Mouse (Mus musculus): ENCODE data around the gene Brox. TPM values are rescaled to one million over a fixed set of nuclear protein-coding genes. Genes with fewer than 3 reads are reported as not detected.

Brox gene
- polyA plus RNA-seq, 1 experiment = 80.5 TPM

DNA sequence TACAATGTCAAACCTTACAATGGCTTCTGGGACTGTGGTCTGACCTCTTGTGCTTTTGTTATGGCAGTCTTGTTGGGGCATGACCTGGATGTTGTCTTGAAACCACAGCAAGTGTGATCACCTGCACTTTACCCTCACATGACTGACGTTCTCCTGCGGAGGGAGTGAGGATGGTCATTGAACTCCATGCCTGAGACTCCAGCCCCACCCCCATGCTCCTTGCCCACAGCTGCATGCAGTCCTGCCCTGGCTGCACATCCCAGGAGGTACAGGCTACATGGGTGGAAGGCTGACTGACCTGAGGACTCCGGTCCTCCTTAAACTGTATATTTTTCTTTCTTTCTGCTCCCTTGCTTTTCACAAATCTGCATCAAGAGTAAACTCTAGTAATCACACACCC is 22.7 kb downstream of the Brox start:
- H3K27ac ChIP-seq (ENCODE audit: insufficient read depth, low read depth, low read length) = no peak overlapping the region
- no peak overlapping the region for H3K4me3 ChIP-seq (ENCODE audit: insufficient read depth, low read length)
- TF ChIP-seq POLR2A (IDR thresholded peaks at IDR 0.05; ENCODE audit: borderline replicate concordance, low read depth, low read length) (no peak), CTCF (IDR thresholded peaks at IDR 0.05; ENCODE audit: low read depth, low read length) (no peak)
- peaks cover 6% of the 10 kb centered on the region for H3K4me1 ChIP-seq (ENCODE audit: control insufficient read depth, insufficient read depth, low read length)

DNA sequence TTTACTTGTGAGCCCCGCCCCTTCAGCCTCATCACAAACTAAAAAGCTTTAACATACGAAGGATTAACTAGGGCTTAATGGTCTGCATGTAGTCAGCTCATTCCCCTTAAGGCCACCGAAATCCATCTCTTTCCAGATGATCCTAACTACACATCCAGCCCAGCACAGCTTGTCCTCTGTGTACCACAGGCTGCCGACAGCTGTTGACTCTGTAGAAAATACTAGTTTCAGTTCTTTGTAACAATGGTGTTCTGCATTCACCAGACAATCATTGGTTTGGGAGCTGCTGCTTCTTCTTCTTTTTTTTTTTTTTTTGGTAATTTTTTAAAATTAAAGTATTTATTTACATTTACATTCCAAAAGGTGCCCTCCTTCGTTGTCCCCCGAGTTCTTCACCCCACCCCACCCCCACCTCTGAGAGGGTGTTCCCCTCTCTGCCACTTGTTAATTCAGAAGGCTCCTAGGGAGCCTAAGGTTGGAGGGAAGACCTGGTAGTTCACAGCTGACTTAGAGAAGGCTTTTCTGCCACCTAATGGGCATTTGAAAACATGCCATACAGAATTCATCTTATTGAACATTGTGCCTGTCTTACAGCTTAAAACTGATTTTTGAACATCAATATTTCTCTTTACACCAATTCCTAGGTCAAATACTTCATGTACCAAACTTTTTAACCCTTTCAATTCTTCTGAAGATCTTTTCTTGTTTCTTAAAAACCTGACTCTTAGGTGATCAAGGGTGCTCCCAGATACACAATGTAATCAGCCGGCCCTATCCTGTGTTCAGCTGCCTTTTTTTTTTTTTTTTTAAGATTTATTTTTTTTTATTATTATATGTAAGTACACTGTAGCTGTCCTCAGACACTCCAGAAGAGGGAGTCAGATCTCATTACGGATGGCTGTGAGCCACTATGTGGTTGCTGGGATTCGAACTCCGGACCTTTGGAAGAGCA is 23.9 kb downstream of the Brox start:
- Histone ChIP-seq H3K4me3 (ENCODE audit: insufficient read depth, low read length) (no peak overlapping the region), H3K4me1 (ENCODE audit: control insufficient read depth, insufficient read depth, low read length) (peaks cover 6% of the 10 kb centered on the region), H3K27ac (ENCODE audit: insufficient read depth, low read depth, low read length) (peak overlapping the region; percentile 16)
- TF ChIP-seq CTCF (IDR thresholded peaks at IDR 0.05; ENCODE audit: low read depth, low read length) = no peak
- TF ChIP-seq POLR2A (IDR thresholded peaks at IDR 0.05; ENCODE audit: borderline replicate concordance, low read depth, low read length) = no peak

DNA sequence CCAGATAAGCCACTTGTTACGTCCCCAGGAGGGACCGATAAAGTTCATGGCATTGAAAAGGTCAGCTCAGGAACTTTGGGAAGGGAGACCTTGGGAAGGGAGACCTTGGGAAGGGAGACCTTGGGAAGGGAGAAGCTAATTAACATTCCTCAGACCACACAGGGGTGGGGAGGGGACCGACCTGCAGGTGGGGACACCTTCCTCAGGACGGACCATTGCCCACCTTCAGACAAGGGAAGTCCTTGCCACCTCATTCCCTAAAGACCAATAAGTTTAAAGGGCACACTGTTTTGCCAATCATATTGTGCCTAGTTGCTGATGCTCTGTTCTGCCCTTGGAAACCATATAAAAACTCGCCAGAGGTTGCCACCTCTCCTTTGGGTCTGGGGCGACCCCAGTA is 29.4 kb downstream of the Brox start:
- Histone ChIP-seq H3K4me1 (ENCODE audit: control insufficient read depth, insufficient read depth, low read length) (peaks cover 35% of the 10 kb centered on the region), H3K27ac (ENCODE audit: insufficient read depth, low read depth, low read length) (no peak overlapping the region), H3K4me3 (ENCODE audit: insufficient read depth, low read length) (no peak overlapping the region)
- TF ChIP-seq POLR2A (IDR thresholded peaks at IDR 0.05; ENCODE audit: borderline replicate concordance, low read depth, low read length) (no peak), CTCF (IDR thresholded peaks at IDR 0.05; ENCODE audit: low read depth, low read length) (no peak)

DNA sequence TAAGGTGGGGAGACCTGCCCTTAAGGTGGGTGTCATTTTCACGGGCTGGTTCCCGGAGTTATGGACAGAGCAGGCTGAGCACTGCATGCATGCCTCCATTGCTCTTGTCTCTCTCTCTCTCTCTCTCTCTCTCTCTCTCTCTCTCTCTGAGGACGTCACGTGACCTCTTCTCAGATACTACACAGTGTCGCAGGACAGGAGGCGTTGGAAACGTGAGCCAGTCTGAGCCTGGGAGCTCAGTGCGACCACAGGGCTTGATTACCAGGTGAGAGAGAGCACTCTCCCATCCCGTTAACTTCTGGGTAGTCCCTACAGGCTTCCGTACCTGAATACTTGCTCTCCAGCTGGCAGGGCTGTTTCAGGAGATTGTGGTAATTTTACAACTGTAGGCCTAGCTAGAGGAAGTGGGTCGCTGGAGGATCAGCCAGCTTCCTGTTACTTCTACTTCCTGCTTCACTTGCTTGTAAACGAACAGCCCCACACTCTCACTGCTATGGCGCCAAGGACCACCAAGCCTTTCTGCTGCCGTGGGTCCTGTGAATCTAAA is 31.1 kb downstream of the Brox start:
- H3K27ac ChIP-seq (ENCODE audit: insufficient read depth, low read depth, low read length) = peak overlapping the region; percentile 68
- peaks cover 32% of the 10 kb centered on the region for H3K4me1 ChIP-seq (ENCODE audit: control insufficient read depth, insufficient read depth, low read length)
- peak overlapping the region; percentile 32 for H3K4me3 ChIP-seq (ENCODE audit: insufficient read depth, low read length)
- TF ChIP-seq CTCF (IDR thresholded peaks at IDR 0.05; ENCODE audit: low read depth, low read length) (no peak), POLR2A (IDR thresholded peaks at IDR 0.05; ENCODE audit: borderline replicate concordance, low read depth, low read length) (no peak)

DNA sequence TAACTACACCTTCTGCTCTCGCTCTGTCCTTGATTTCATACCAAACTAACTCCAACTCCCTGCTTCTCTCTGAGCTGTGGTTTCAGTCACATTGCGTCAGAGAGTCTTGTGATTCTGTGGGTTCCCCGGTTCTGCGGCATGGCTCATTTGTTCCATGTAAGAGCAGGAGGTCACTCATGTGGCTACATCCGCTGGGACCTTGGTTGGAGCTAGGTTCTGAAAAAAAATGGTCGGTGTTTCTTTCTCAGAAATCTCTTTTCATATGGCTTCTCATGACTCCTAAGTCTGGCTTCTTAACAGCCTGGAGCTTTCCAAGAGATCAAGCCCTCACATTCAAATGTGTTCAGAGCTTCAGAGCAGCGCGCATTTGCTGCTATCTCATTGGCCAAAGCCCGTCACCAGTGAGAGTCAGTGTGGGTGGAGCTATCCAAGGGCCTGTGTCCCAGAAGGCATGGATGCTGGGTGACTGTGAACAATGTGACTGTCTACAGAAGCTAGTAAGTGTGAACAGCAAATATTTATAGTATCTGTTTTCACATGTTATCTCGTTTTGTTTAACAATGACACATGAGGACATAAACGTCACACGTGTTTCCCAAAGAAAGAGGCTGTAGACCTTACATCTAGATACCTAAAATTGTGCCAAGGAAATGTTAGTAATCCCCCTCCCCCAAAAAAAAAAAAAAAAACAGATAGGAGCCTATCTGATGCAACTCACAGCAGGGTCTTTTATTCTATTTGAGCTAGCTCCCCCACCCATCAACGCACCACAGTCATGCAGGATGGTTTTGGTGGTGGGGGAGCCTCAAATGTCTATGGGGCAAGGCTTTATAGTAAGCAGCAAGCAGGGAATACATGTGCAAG is 32.7 kb downstream of the Brox start:
- peaks cover 32% of the 10 kb centered on the region for H3K4me1 ChIP-seq (ENCODE audit: control insufficient read depth, insufficient read depth, low read length)
- TF ChIP-seq POLR2A (IDR thresholded peaks at IDR 0.05; ENCODE audit: borderline replicate concordance, low read depth, low read length) = no peak
- no peak for TF ChIP-seq CTCF (IDR thresholded peaks at IDR 0.05; ENCODE audit: low read depth, low read length)
- H3K4me3 ChIP-seq (ENCODE audit: insufficient read depth, low read length) = peak overlapping the region; percentile 31
- peak overlapping the region; percentile 93 for H3K27ac ChIP-seq (ENCODE audit: insufficient read depth, low read depth, low read length)

DNA sequence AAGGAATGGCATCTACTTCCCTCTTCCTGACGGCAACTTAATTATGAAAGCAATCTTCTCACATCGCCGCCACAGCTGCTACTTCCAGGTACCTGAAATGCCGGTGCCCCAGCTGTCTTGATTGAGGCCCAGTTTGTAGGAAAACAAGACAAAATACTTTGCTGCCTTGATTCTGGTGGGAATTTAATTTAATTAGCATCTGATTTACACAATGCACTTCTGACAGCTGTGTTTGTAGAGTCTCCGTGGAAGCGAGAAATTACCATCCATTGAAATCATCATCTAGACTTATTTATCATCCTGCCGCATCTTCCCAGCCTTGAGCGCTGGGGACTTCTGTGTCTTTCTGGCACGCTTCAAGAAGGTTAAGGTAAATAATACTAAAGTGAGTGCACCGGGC is 44.5 kb downstream of the Brox start:
- Histone ChIP-seq H3K4me3 (ENCODE audit: insufficient read depth, low read length) (no peak overlapping the region), H3K4me1 (ENCODE audit: control insufficient read depth, insufficient read depth, low read length) (peaks cover 9% of the 10 kb centered on the region)

DNA sequence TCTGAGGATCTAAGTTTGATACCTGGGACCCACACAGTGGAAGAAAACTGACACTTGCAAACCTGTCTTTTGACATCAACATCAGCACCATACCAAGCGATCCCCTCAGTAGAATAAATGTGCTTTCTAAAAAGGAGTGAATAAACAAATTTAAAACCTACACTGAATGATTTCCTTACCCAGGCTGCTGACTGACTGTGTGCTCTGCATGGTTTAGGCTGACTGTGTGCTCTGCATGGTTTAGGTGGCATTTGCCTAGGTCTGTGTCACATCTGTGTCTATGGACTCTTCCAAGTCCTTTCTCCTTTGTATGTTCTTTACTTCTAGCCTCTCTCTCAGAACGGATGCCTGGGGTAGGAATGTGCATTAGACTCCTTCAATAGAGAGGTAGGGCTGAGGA is 45.3 kb downstream of the Brox start:
- Histone ChIP-seq H3K4me3 (ENCODE audit: insufficient read depth, low read length) (no peak overlapping the region), H3K4me1 (ENCODE audit: control insufficient read depth, insufficient read depth, low read length) (peaks cover 9% of the 10 kb centered on the region), H3K27ac (ENCODE audit: insufficient read depth, low read depth, low read length) (no peak overlapping the region)
- no peak for TF ChIP-seq CTCF (IDR thresholded peaks at IDR 0.05; ENCODE audit: low read depth, low read length)
- no peak for TF ChIP-seq POLR2A (IDR thresholded peaks at IDR 0.05; ENCODE audit: borderline replicate concordance, low read depth, low read length)

More for the DNA sequence above, 44.5 kb downstream of the Brox start:
- TF ChIP-seq CTCF (IDR thresholded peaks at IDR 0.05; ENCODE audit: low read depth, low read length) = no peak
- TF ChIP-seq POLR2A (IDR thresholded peaks at IDR 0.05; ENCODE audit: borderline replicate concordance, low read depth, low read length) = no peak
- no peak overlapping the region for H3K27ac ChIP-seq (ENCODE audit: insufficient read depth, low read depth, low read length)

DNA sequence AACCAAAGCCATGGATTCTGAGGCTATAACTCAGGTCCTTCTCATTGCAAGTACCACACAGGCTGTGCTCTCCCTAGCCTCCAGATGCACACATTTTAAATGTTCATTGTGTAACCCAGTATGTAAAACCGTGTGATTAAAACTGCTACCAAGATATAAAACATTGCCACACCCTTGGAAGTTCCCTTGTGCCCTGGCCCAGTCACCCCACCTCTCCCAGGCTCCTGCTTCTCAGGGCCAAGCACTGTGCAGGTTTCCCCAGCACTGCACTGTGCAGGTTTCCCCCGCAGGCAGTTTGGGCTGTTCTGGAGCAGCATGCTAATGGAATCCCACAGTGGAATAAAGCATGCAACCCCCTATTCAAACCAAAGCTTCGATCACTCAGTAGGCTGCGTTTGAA is 46.5 kb downstream of the Brox start:
- Histone ChIP-seq H3K4me3 (ENCODE audit: insufficient read depth, low read length) (no peak overlapping the region), H3K4me1 (ENCODE audit: control insufficient read depth, insufficient read depth, low read length) (peaks cover 9% of the 10 kb centered on the region), H3K27ac (ENCODE audit: insufficient read depth, low read depth, low read length) (no peak overlapping the region)
- TF ChIP-seq CTCF (IDR thresholded peaks at IDR 0.05; ENCODE audit: low read depth, low read length) = no peak
- no peak for TF ChIP-seq POLR2A (IDR thresholded peaks at IDR 0.05; ENCODE audit: borderline replicate concordance, low read depth, low read length)

DNA sequence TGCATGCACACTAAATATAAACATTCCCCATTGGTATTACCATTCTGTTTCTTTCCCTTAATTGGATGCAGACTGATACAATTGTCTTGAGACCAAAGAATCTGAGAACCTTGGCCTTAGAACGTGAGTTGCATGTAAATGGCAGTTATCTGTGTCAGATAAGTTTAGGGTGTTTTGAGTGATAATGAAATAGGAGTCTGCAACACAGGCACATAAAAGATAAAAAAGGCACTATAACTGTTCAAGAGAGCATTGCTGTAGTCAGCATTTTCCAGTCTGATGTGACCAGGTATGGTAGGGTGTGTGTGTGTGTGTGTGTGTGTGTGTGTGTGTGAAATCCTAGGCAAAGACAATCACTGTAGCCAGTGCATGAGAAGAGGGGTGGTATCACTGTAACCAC is 48.9 kb downstream of the Brox start:
- H3K4me1 ChIP-seq (ENCODE audit: control insufficient read depth, insufficient read depth, low read length) = peaks cover 14% of the 10 kb centered on the region
- H3K4me3 ChIP-seq (ENCODE audit: insufficient read depth, low read length) = no peak overlapping the region
- H3K27ac ChIP-seq (ENCODE audit: insufficient read depth, low read depth, low read length) = no peak overlapping the region
- TF ChIP-seq CTCF (IDR thresholded peaks at IDR 0.05; ENCODE audit: low read depth, low read length) = no peak
- no peak for TF ChIP-seq POLR2A (IDR thresholded peaks at IDR 0.05; ENCODE audit: borderline replicate concordance, low read depth, low read length)

All from bone marrow macrophage, adult 2 months (primary cell).